Mouse (Mus musculus) forebrain, embryonic 16.5 days (tissue): ENCODE results near the gene Scmh1. TPM values are rescaled to one million over a fixed set of nuclear protein-coding genes. Genes with fewer than 3 reads are reported as not detected.

ENCODE experiments used
- polyA plus RNA-seq: library from polyadenylated mRNA; unstranded; fragments of >200 nt; fragmentation: Nextera tagmentation; extraction: Ambion mirVana; gene quantifications from 2 replicates; pipeline ENCODE4 v1.2.1, GENCODE M21; 2015

Scmh1 gene
- polyA plus RNA-seq, 1 experiment from 2014 or later, result 80.2 TPM

Other genes with a start within 250 kb of the Scmh1 start
- gene Edn2, start 244.1 kb upstream of the Scmh1 start, polyA plus RNA-seq, result 0.38 TPM in 1 of 2 replicates, not detected in the other
- gene Foxo6, start 117.9 kb upstream of the Scmh1 start, polyA plus RNA-seq, result 3.6 and 3.7 TPM in 2 replicates
- gene Slfnl1, start 127.0 kb downstream of the Scmh1 start, polyA plus RNA-seq, result not detected in 2 replicates
- 102 and 103 TPM in 2 replicates for gene Ctps, start 165.0 kb downstream of the Scmh1 start, polyA plus RNA-seq
- gene Gm8439, start 183.5 kb downstream of the Scmh1 start, polyA plus RNA-seq, result not detected in 2 replicates